Mouse (Mus musculus): Measurements from ENCODE around the gene Pik3r2. TPM values are rescaled to one million over a fixed set of nuclear protein-coding genes. Genes with fewer than 3 reads are reported as not detected.

Gene Pik3r2
- total and polyA plus RNA-seq, 2 experiments from 2014 or later, result 102 to 159 TPM

DNA sequence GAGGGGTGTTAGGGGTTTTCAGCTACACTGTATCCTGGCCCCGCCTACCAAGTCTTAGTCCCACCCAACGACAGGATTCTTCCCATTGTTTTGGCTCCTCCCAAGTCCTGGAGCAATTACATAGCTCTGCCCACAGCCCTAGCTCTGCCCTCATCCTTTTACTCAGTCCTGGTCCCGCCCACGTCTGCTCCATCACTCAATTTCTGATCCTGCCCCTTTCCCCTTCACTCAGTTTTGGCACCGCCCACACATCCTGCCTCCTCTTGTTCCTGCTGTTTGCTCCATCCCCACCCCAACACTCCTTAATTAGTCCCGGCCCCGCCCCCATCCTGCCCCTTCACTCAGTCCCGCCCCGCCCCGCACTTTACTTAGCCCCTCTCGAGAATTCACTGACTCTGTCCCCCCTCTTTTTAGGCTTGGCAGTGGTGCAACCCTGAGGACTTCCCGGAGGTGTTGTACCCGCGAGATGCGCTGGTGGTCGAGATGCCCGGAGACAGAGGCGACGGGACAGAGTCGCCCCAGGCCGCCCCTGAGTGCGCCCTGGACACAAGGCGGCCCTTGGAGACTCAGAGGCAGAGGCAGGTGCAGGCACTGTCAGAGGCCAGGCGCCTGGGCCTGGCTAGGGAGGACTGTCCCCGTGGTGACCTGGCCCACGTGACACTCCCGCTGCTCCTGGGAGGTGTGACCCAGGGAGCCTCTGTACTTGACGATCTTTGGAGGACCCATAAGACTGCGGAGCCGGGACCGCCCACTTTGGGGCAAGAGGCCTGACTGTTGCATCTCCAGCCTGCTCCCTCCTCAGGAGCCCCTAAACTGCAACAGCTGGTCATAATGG is 43.8 kb upstream of the Pik3r2 start:
- Histone ChIP-seq H3K9me3 (ENCODE audit: low read length) (0 out of 2 replicates have a peak, but pooled peaks cover 2% of the 10 kb centered on the region), H3K9ac (replicated peaks; ENCODE audit: low read length, poor library complexity, severe bottlenecking) (no peak overlapping the region), H3K4me3 (ENCODE audit: low read depth, low read length) (no peak overlapping the region), H3K4me2 (ENCODE audit: low read depth, low read length, poor library complexity, severe bottlenecking) (no peak overlapping the region), H3K36me3 (ENCODE audit: insufficient read depth, low read length) (no peaks in the 10 kb centered on the region), H3K27me3 (ENCODE audit: insufficient read depth, low read length) (peaks cover 22% of the 10 kb centered on the region), H3K27ac (ENCODE audit: low read depth, low read length) (no peak overlapping the region), H3K4me1 (ENCODE audit: insufficient read depth, low read length) (no peaks in the 10 kb centered on the region)
- ATAC-seq (ENCODE audit: low FRiP score) (peak; percentile 38; the same call in 1 of the 2 replicates), DNase-seq (ENCODE audit: low spot score) (no peak)
- TF ChIP-seq CTCF (IDR thresholded peaks at IDR 0.05), result no peak
- WGBS, result 2% methylated on average over 31 of the region's 31 CpGs

DNA sequence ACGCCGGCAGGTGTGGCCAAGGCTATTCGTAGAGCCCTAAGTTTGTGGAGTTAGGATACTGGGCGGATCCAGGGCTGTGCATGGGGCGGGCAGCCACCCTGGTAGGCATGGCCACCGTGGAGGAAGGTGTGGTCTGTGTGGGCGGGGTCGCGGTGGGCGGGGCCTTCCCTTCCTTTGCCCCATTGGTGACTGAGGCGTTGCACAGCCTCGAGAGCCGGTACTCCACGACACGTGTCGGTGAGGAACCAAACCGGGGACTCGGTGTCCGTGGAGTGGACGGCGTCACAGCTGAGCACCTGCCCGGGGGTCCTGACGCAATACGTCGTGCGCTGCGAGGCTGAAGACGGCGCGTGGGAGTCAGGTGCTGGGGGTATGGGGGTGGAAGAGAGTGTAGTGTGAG is 40.2 kb upstream of the Pik3r2 start:
- no peak for TF ChIP-seq CTCF (IDR thresholded peaks at IDR 0.05)
- 13% methylated on average over 27 of the region's 30 CpGs for WGBS
- DNase-seq (ENCODE audit: low spot score) (no peak), ATAC-seq (ENCODE audit: low FRiP score) (peak; percentile 14; the same call in 1 of the 2 replicates)
- Histone ChIP-seq H3K4me3 (ENCODE audit: low read depth, low read length) (0 out of 2 replicates have a peak overlapping the region, but pooled peaks have one; percentile 1), H3K4me2 (ENCODE audit: low read depth, low read length, poor library complexity, severe bottlenecking) (peak overlapping the region; percentile 20; the same call in 1 of the 2 replicates), H3K36me3 (ENCODE audit: insufficient read depth, low read length) (no peaks in the 10 kb centered on the region), H3K9ac (replicated peaks; ENCODE audit: low read length, poor library complexity, severe bottlenecking) (no peak overlapping the region), H3K4me1 (ENCODE audit: insufficient read depth, low read length) (no peaks in the 10 kb centered on the region), H3K27ac (ENCODE audit: low read depth, low read length) (no peak overlapping the region), H3K27me3 (ENCODE audit: insufficient read depth, low read length) (peaks cover 24% of the 10 kb centered on the region), H3K9me3 (ENCODE audit: low read length) (0 out of 2 replicates have a peak, but pooled peaks cover 2% of the 10 kb centered on the region)

DNA sequence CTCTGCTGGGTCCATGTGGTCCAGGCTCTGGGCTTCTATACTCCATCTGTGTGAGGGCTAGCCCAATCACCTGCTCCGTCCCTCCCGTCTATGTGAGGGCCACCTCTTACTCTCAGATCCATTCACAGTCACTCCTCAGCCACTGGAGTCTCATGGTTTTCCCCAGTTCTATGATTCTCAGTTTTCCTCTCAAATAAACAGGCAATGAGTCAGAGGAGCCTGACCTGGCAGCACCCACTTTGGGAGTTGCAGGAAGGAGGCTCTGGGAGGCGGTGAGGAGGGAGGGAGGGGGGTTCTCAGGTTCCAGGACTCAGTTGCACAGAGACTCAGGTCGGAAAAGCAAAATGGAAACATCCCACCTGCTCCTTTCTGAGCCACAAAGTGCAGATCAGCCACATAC is 36.4 kb upstream of the Pik3r2 start:
- H3K4me1 ChIP-seq (ENCODE audit: insufficient read depth, low read length), result no peaks in the 10 kb centered on the region
- 59% methylated on average over 4 of the region's 4 CpGs for WGBS
- DNase-seq (ENCODE audit: low spot score) (no peak), ATAC-seq (ENCODE audit: low FRiP score) (no peak)
- H3K4me2 ChIP-seq (ENCODE audit: low read depth, low read length, poor library complexity, severe bottlenecking), result no peak overlapping the region
- H3K9ac ChIP-seq (replicated peaks; ENCODE audit: low read length, poor library complexity, severe bottlenecking), result no peak overlapping the region
- H3K4me3 ChIP-seq (ENCODE audit: low read depth, low read length), result no peak overlapping the region
- H3K27ac ChIP-seq (ENCODE audit: low read depth, low read length), result no peak overlapping the region
- H3K27me3 ChIP-seq (ENCODE audit: insufficient read depth, low read length), result peaks cover 6% of the 10 kb centered on the region; the same call in 1 of the 2 replicates
- H3K36me3 ChIP-seq (ENCODE audit: insufficient read depth, low read length), result no peaks in the 10 kb centered on the region
- no peak for TF ChIP-seq CTCF (IDR thresholded peaks at IDR 0.05)
- H3K9me3 ChIP-seq (ENCODE audit: low read length), result no peaks in the 10 kb centered on the region

DNA sequence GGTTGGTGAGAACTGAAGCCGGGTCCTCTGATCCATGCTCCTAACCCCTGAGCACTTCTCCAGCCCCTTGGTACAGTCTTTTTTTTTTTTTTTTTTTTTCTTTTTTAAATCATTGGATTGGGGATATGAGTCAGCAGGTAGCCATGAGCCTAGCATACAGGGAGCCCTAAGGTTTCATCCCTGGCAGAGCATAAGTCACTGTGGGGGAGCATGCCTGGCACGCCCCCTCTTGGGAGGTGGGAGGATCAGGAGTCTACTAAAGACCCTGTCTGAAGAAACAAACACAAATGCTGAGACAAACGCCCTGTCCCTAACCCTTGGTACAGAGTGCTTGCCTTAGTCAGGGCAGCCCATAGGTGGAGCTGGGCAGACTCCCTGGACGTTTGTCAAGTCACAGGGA is 35.5 kb upstream of the Pik3r2 start:
- TF ChIP-seq CTCF (IDR thresholded peaks at IDR 0.05), result no peak
- Histone ChIP-seq H3K27me3 (ENCODE audit: insufficient read depth, low read length) (peaks cover 6% of the 10 kb centered on the region; the same call in 1 of the 2 replicates), H3K4me3 (ENCODE audit: low read depth, low read length) (no peak overlapping the region), H3K9ac (replicated peaks; ENCODE audit: low read length, poor library complexity, severe bottlenecking) (no peak overlapping the region), H3K27ac (ENCODE audit: low read depth, low read length) (no peak overlapping the region), H3K4me1 (ENCODE audit: insufficient read depth, low read length) (no peaks in the 10 kb centered on the region), H3K4me2 (ENCODE audit: low read depth, low read length, poor library complexity, severe bottlenecking) (no peak overlapping the region), H3K9me3 (ENCODE audit: low read length) (no peaks in the 10 kb centered on the region), H3K36me3 (ENCODE audit: insufficient read depth, low read length) (no peaks in the 10 kb centered on the region)
- WGBS, result 47% methylated on average over 4 of the region's 4 CpGs
- no peak for DNase-seq (ENCODE audit: low spot score)
- no peak for ATAC-seq (ENCODE audit: low FRiP score)

DNA sequence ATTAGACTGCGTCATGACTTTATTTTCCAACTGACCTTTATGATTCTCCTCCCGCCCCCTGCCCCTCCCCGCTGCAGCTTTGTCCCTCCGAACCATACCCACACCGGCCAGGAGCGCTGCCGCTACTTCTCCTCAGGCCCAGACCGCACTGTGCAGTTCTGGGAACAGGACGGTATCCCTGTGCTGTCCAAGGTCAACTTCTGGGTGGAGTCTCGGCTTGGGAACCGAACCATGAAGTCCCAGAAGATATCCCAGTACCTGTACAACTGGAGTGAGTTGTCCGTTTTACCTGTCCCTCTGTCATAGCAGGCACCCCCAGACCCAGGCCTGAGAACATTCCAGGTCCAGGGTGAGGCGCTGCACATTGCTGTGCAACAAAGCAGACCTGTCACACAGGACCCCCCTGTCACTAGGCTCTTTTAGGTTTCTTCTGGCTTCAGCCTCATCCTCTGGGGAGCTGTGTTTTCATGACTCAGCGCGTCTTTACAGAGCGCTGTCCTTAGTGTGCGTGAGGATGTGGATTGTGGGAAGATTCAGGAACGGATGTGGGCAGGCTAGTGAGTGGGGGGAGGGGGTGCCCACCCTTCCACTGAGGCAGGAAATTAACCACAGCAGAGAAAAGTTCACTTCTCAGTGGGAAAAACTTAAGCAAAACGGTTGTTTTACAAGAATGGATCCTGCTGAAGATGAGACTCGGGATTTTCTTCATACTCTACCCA is 34.6 kb upstream of the Pik3r2 start:
- DNase-seq (ENCODE audit: low spot score) (no peak), ATAC-seq (ENCODE audit: low FRiP score) (no peak)
- WGBS, result 78% methylated on average over 20 of the region's 20 CpGs
- Histone ChIP-seq H3K27me3 (ENCODE audit: insufficient read depth, low read length) (0 out of 2 replicates have a peak, but pooled peaks cover 2% of the 10 kb centered on the region), H3K27ac (ENCODE audit: low read depth, low read length) (no peak overlapping the region), H3K4me2 (ENCODE audit: low read depth, low read length, poor library complexity, severe bottlenecking) (no peak overlapping the region), H3K9me3 (ENCODE audit: low read length) (no peaks in the 10 kb centered on the region), H3K4me3 (ENCODE audit: low read depth, low read length) (no peak overlapping the region), H3K36me3 (ENCODE audit: insufficient read depth, low read length) (no peaks in the 10 kb centered on the region), H3K9ac (replicated peaks; ENCODE audit: low read length, poor library complexity, severe bottlenecking) (no peak overlapping the region), H3K4me1 (ENCODE audit: insufficient read depth, low read length) (no peaks in the 10 kb centered on the region)
- no peak for TF ChIP-seq CTCF (IDR thresholded peaks at IDR 0.05)

All from midbrain, postnatal 0 days (tissue).